Mouse (Mus musculus): ENCODE measurements around the gene Krt80. TPM values are rescaled to one million over a fixed set of nuclear protein-coding genes. Genes with fewer than 3 reads are reported as not detected.

The Krt80 gene
- polyA plus RNA-seq (2015; fragmentation: Nextera tagmentation; extraction: Ambion mirVana), result 0.05 and 0.09 TPM in 2 replicates

DNA sequence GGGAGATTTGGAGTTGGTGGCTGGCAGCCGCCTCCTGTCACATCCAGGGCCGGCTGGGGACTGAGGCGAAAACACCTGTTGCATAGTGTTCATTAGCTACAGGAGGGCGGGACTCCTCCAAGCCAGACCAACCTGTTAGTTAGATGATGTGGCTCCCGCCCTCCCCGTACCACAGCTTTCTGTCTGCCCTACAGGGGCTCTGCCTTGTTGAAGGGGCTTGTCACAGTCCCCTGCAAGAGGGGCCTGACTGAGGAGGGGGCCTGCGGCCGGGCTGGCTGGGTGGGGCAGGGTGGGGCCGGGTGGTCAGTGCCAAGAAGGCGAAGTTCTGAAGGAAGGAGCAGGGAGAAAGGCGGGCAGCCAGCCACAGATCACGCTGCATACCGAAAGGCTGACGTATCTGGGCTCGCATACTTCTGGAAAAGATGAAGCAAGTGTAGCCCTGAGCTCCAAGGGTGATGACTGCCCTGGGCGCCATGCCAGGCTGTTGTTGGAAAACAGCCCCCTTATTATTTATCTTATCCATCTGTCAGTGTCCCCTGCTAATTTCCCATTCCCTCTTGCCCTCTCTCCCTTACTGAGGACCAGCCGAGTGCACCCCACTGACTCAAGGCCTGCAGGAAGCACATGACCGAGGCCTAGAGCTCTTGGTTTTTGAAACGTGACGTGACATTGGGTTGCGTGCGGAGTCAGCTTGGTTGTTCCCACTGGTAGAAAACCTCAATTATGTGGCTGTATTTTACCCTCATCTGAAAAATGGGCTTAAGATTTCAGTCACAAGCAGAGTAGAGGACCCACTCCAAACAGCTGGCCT is at the start of gene Krt80:
Gene Krt80, minus strand, starts transcription at position 62 of the 811 bp plus-strand sequence.
- H3K36me3 ChIP-seq, result no peaks in the 10 kb centered on the region
- H3K4me2 ChIP-seq (replicated peaks), result no peak within 1 kb of the TSS
- 0 out of 2 replicates have a peak, but pooled peaks cover 4% of the 10 kb centered on the region for H3K27me3 ChIP-seq
- H3K9ac ChIP-seq (replicated peaks), result no peak within 1 kb of the TSS
- no peaks in the 10 kb centered on the region for H3K4me1 ChIP-seq (replicated peaks)
- WGBS, result 64% methylated on average over 22 of the region's 22 CpGs
- H3K4me3 ChIP-seq (replicated peaks), result no peak within 1 kb of the TSS
- no peak within 1 kb of the TSS for H3K27ac ChIP-seq
- H3K9me3 ChIP-seq, result no peaks in the 10 kb centered on the region
- no peak for ATAC-seq

DNA sequence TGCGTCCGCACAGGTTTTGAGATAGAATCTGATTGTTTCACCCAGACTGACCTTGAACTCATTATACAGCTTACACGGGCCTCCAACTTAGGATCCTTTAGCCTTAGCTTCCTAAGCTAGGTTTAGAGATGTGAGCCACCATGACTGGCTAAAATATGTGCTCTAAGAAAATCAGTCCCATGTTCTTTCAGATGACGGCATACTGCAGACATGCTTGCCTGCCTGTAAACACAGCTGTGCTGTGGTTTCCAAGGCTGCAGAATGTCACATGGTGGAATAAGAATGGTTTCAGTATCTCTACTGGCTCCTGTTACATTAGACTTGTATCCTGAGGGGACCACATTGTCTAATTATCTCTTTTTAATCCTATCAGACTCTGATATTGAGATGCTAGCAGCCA is 49.0 kb upstream of the Krt80 start:
- Histone ChIP-seq H3K27ac (no peak overlapping the region), H3K9ac (replicated peaks) (no peak overlapping the region), H3K4me2 (replicated peaks) (no peak overlapping the region), H3K36me3 (no peaks in the 10 kb centered on the region), H3K4me1 (replicated peaks) (no peaks in the 10 kb centered on the region), H3K9me3 (no peaks in the 10 kb centered on the region), H3K27me3 (no peaks in the 10 kb centered on the region), H3K4me3 (replicated peaks) (no peak overlapping the region)
- ATAC-seq, result no peak
- 85% methylated on average over 4 of the region's 4 CpGs for WGBS

DNA sequence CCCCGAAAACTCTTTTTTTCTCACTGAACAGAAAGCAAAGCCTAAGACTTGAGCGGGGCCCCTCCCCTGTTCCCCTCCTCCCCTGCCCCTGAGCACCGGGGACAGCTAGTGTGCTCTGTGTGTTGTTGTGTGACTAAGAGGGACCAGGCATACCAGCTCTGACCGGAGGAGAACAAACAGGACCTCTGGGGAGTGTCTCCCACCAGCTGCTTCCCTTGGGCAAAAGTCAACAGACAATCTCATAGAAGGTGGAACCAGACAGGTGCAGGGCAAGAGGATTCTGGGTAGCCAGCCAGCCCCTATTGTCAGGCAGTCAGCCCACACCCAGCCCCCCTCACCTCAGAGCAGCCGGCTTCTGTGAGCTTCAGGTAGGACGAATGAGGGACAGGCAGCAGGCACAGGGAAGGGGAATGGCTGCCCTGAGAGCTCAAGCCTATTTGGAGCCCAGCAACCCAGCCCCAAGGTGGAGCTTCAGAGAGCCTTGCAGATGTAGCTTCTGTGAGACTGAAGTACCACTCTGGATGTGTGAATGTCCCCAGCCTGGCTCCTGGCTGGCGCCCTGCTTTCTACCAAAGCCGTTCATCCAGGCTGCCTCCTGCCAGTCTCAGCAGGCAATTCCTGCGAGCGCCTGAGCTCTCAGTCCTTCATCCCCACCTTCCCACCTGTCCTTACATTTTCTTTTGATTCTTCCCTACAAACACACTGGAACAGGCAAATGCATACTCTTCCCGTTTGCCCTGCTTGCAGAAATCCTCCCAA is 45.0 kb upstream of the Krt80 start:
- Histone ChIP-seq H3K4me3 (replicated peaks) (no peak overlapping the region), H3K4me1 (replicated peaks) (no peaks in the 10 kb centered on the region), H3K4me2 (replicated peaks) (no peak overlapping the region), H3K27ac (no peak overlapping the region), H3K9ac (replicated peaks) (no peak overlapping the region), H3K9me3 (no peaks in the 10 kb centered on the region), H3K36me3 (no peaks in the 10 kb centered on the region), H3K27me3 (peaks cover 22% of the 10 kb centered on the region)
- no peak for ATAC-seq
- 44% methylated on average over 10 of the region's 11 CpGs for WGBS

DNA sequence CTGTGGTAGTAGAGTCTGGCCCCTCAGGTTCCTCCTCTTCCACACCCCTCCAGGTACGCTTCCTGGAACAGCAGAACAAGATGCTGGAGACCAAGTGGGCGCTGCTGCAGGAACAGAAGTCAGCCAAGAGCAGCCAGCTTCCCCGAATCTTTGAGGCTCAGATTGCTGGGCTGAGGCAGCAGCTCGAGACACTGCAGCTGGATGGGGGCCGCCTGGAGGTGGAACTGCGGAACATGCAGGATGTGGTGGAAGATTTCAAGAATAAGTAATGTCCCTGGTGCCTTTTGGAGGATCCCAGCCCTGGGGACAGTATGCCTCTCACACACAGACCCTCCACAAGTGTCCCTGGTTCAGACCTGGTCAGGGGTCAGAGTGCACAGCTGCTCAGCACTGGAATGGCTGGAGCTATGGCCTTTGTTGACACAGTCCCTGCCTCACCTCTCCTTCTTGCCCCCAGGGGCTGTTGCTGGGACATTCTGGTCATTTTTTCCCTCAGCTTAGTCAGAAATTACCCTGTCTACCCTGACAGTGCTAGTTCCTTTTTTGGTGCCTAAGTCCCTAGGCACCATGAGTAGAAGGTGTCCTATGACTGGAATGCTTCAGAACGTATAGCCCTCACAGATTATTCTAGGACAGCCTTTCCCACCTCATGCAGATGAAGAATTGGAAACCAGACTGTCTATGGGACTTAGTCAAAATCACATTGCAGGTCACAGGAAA is 44.1 kb upstream of the Krt80 start:
- Histone ChIP-seq H3K9ac (replicated peaks) (no peak overlapping the region), H3K4me2 (replicated peaks) (no peak overlapping the region), H3K36me3 (no peaks in the 10 kb centered on the region), H3K9me3 (no peaks in the 10 kb centered on the region), H3K27ac (no peak overlapping the region), H3K4me3 (replicated peaks) (no peak overlapping the region), H3K27me3 (peaks cover 22% of the 10 kb centered on the region), H3K4me1 (replicated peaks) (no peaks in the 10 kb centered on the region)
- no peak for ATAC-seq
- 56% methylated on average over 7 of the region's 7 CpGs for WGBS

DNA sequence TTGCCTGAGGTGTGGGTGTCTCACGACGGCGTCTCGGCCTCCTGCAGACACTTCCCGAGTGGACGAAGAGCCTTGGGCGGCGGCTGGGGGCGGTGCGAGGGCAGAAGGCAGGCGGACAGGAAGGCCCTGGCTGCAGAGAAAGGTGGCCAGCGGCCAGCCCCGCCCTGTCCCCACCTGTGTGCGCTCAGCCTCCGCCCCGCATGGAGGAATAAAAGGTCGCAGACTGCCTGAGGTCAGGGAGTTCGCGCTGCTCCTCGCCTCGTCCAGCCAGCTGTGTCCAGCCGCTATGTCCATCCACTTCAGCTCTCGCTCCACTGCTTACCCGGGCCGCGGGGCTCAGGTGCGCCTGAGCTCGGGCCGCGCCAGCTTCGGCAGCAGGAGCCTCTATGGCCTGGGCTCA is 42.2 kb upstream of the Krt80 start:
- 23% methylated on average over 31 of the region's 31 CpGs for WGBS

DNA sequence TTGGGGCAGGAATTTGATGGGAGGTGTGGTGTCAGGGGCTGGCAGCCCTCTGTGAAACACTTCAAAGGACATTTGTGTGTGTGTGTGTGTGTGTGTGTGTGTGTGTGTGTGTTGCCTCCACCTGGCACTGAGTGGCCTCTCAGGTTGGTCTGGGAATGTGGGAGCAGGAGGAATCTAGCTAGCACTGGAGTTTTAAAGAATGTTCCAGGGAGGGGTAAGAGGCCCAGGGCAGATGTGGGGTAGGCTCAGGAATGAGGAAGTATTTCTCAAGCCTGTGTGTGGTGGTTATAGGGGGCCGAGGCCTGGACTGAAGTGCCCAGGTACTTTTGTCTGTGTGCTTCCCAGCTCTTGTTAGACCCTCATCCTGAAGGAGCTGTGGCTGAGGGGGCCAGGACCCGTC is 40.8 kb upstream of the Krt80 start, which contains the start of gene Krt7:
Gene Krt7, plus strand, starts transcription at position 269 of the 400 bp plus-strand sequence.
- H3K4me2 ChIP-seq (replicated peaks), result no peak within 1 kb of the TSS
- H3K4me1 ChIP-seq (replicated peaks), result no peaks in the 10 kb centered on the region
- no peaks in the 10 kb centered on the region for H3K36me3 ChIP-seq
- H3K9me3 ChIP-seq, result no peaks in the 10 kb centered on the region
- peaks cover 22% of the 10 kb centered on the region for H3K27me3 ChIP-seq
- no peak within 1 kb of the TSS for H3K27ac ChIP-seq
- 50% methylated on average over 2 of the region's 2 CpGs for WGBS
- H3K9ac ChIP-seq (replicated peaks), result no peak within 1 kb of the TSS
- H3K4me3 ChIP-seq (replicated peaks), result no peak within 1 kb of the TSS
- no peak for ATAC-seq

More for the DNA sequence above, 42.2 kb upstream of the Krt80 start:
- H3K4me3 ChIP-seq (replicated peaks), result no peak overlapping the region
- H3K4me2 ChIP-seq (replicated peaks), result no peak overlapping the region
- H3K9me3 ChIP-seq, result no peaks in the 10 kb centered on the region
- no peak overlapping the region for H3K9ac ChIP-seq (replicated peaks)
- ATAC-seq, result no peak
- H3K4me1 ChIP-seq (replicated peaks), result no peaks in the 10 kb centered on the region
- H3K36me3 ChIP-seq, result no peaks in the 10 kb centered on the region
- peaks cover 22% of the 10 kb centered on the region for H3K27me3 ChIP-seq
- no peak overlapping the region for H3K27ac ChIP-seq

DNA sequence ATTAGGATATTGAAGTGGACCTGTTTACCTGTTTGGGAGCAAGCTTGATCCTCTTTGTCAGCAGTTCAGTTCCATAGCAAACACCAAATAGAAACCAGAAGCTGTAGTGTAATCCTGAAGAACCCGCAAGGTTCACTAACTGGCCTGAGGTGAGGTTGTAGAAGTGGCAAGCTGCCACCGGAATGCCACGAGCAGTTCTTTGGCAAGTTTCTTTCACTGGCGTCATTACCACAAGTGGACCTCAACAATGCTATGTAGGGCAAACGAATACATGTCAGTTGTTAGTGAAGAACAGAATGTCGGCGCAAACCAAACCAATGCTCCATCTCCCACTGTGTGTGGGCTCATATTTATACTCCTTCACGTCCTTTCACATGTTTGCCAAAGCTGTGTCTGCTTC is 28.3 kb upstream of the Krt80 start:
- H3K4me3 ChIP-seq (replicated peaks), result no peak overlapping the region
- no peak for ATAC-seq
- H3K4me1 ChIP-seq (replicated peaks), result no peaks in the 10 kb centered on the region
- no peaks in the 10 kb centered on the region for H3K9me3 ChIP-seq
- H3K27me3 ChIP-seq, result no peaks in the 10 kb centered on the region
- H3K9ac ChIP-seq (replicated peaks), result no peak overlapping the region
- no peak overlapping the region for H3K27ac ChIP-seq
- H3K36me3 ChIP-seq, result no peaks in the 10 kb centered on the region
- 88% methylated on average over 8 of the region's 8 CpGs for WGBS
- H3K4me2 ChIP-seq (replicated peaks), result no peak overlapping the region

DNA sequence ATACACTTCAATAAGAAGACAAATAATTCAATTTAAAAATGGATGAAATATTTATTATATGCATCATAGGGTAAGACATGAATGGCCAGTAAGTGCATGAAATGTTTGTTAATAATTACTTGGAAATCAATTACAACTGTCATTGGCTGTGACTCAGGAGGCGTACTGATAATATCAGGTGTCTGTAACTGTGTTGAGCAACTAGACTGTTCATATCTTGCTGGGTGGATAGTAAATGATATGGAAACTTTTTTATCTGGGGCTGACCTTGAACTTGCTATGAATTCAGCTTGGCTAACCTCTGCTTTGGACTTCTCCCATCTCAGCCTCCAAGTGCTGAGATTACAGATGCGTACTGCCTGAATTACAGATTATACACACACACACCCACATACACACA is 27.7 kb upstream of the Krt80 start:
- ATAC-seq, result no peak
- H3K27me3 ChIP-seq, result no peaks in the 10 kb centered on the region
- 97% methylated on average over 2 of the region's 2 CpGs for WGBS
- no peaks in the 10 kb centered on the region for H3K36me3 ChIP-seq
- no peak overlapping the region for H3K4me2 ChIP-seq (replicated peaks)
- H3K27ac ChIP-seq, result no peak overlapping the region
- H3K9me3 ChIP-seq, result no peaks in the 10 kb centered on the region
- no peaks in the 10 kb centered on the region for H3K4me1 ChIP-seq (replicated peaks)
- H3K9ac ChIP-seq (replicated peaks), result no peak overlapping the region
- no peak overlapping the region for H3K4me3 ChIP-seq (replicated peaks)

DNA sequence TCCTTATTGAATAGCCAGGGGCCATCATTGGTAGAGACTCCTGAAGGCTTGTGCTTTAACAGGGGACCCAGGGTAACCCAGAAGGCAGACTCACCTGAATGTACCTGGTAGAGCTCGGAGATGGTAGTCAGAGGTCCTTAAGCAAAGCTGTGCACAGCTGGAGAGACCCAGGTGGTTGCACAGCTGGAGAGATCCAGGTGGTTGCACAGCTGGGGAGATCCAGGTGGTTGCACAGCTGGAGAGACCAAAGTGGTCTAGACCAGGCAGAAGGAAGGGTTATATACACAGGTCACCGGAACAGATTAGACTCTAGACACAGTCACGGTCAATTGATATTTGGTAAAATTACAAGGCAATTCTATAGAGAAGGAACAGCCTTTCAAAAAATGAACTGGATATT is 27.0 kb upstream of the Krt80 start:
- no peaks in the 10 kb centered on the region for H3K36me3 ChIP-seq
- no peaks in the 10 kb centered on the region for H3K9me3 ChIP-seq
- no peak for ATAC-seq
- H3K4me1 ChIP-seq (replicated peaks), result no peaks in the 10 kb centered on the region
- 82% methylated on average over 3 of the region's 3 CpGs for WGBS
- H3K27ac ChIP-seq, result no peak overlapping the region
- H3K27me3 ChIP-seq, result no peaks in the 10 kb centered on the region
- no peak overlapping the region for H3K9ac ChIP-seq (replicated peaks)
- no peak overlapping the region for H3K4me2 ChIP-seq (replicated peaks)
- no peak overlapping the region for H3K4me3 ChIP-seq (replicated peaks)

DNA sequence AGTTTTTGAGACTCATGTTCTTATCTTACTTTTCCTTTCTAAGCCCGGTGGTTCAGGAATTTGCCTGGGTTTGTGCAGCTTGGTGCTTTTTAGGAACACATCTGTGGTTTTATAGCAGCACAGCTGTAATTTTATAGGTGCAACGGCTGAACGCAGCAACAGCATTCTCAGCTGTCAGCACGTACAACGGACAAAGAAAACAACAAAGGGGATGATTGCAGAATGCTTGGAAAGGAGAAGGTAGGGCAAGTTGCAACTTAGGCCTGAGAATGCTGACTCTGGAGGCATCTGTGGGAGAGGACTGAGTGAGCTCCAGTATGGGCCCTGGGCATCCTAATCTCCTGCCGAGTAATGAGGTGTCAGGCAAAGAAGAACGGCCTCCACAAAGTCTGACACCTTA is 26.5 kb upstream of the Krt80 start:
- H3K27ac ChIP-seq, result no peak overlapping the region
- no peaks in the 10 kb centered on the region for H3K9me3 ChIP-seq
- WGBS, result 78% methylated on average over 7 of the region's 7 CpGs
- H3K4me3 ChIP-seq (replicated peaks), result no peak overlapping the region
- H3K4me1 ChIP-seq (replicated peaks), result no peaks in the 10 kb centered on the region
- no peak overlapping the region for H3K9ac ChIP-seq (replicated peaks)
- H3K4me2 ChIP-seq (replicated peaks), result no peak overlapping the region
- no peaks in the 10 kb centered on the region for H3K36me3 ChIP-seq
- ATAC-seq, result no peak
- no peaks in the 10 kb centered on the region for H3K27me3 ChIP-seq

DNA sequence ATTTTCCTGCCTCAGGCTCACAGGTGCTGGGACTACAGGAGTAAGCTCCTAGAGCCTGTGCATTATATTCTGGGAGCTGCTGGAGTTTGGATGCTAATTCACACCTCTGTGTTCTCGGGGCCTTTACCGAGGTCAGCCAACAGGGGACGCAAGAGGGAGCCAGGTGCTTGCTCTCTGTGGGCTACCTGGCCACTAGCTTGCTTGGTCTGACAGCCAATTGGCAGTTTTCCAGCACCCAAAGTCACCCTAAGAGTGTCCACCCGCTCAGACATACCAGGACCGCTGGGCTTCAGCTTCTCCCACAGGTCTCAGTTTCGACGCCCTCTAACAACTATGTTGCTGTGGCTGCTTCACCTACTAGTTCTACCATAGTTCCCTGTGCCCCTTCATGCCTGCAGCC is 24.9 kb upstream of the Krt80 start:
- Histone ChIP-seq H3K4me2 (replicated peaks) (no peak overlapping the region), H3K4me1 (replicated peaks) (no peaks in the 10 kb centered on the region), H3K9ac (replicated peaks) (no peak overlapping the region), H3K36me3 (no peaks in the 10 kb centered on the region), H3K4me3 (replicated peaks) (no peak overlapping the region), H3K27ac (no peak overlapping the region), H3K27me3 (no peaks in the 10 kb centered on the region), H3K9me3 (no peaks in the 10 kb centered on the region)
- WGBS, result 73% methylated on average over 7 of the region's 7 CpGs
- ATAC-seq, result no peak

DNA sequence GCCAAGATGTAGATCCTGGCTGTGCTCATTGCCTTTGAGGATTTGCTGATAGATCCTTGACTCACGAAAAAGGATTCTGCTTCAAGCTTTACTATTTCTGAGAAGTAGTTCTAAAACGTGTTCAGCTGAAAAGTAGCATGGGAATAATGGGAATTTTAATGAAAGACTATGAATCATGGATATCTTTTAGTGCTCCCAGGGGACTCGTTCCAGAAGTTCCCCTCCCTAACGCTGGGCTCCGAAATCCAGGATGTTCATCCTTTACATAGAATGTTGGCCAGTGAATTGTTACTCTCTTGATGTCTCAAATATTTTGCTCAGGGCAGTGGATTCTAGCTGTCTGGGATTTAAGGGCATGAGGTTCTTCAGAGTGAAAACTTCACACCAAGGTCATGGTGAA is 22.3 kb upstream of the Krt80 start:
- H3K27me3 ChIP-seq, result no peaks in the 10 kb centered on the region
- WGBS, result 86% methylated on average over 5 of the region's 5 CpGs

More for the DNA sequence above, 22.3 kb upstream of the Krt80 start:
- Histone ChIP-seq H3K36me3 (no peaks in the 10 kb centered on the region), H3K9me3 (no peaks in the 10 kb centered on the region), H3K27ac (no peak overlapping the region), H3K4me3 (replicated peaks) (no peak overlapping the region), H3K4me2 (replicated peaks) (no peak overlapping the region), H3K4me1 (replicated peaks) (no peaks in the 10 kb centered on the region), H3K9ac (replicated peaks) (no peak overlapping the region)
- no peak for ATAC-seq

Measured in midbrain, embryonic 13.5 days (tissue).